Mouse (Mus musculus) forebrain, embryonic 10.5 days (tissue): ENCODE measurements at regions not wholly inside any gene's neighbourhood (a gene's known extent, or its start where the extent isn't known, plus 50 kb on each side); places are given as distances from the start of the nearest gene placed in this dataset.

ENCODE experiments used
- DNase-seq: peaks from one replicate; pipeline ENCODE4 v3.0.0-alpha.2; 2017; ENCODE audit warnings: low spot score; ENCODE audit errors: extremely low spot score
- H3K27ac ChIP-seq: fragments of 300-500 bp; sonication (generic); 2 replicates; pipeline ENCODE4 v1.5.1; 2016; ENCODE audit warnings: mild to moderate bottlenecking
- H3K27me3 ChIP-seq: fragments of 300-500 bp; sonication (generic); 2 replicates; pipeline ENCODE4 v1.6.1; 2016; ENCODE audit warnings: mild to moderate bottlenecking; ENCODE audit not compliant: poor library complexity, severe bottlenecking
- H3K36me3 ChIP-seq: fragments of 300-500 bp; sonication (generic); replicated peaks from 2 replicates; pipeline ENCODE4 v1.6.1; 2016; ENCODE audit warnings: mild to moderate bottlenecking, moderate library complexity
- H3K4me1 ChIP-seq: fragments of 300-500 bp; sonication (generic); 2 replicates; pipeline ENCODE4 v1.6.1; 2016
- H3K4me3 ChIP-seq: fragments of 300-500 bp; sonication (generic); 2 replicates; pipeline ENCODE4 v1.5.1; 2016; ENCODE audit warnings: mild to moderate bottlenecking, moderate library complexity
- H3K9me3 ChIP-seq: fragments of 300-500 bp; sonication (generic); 2 replicates; pipeline ENCODE4 v1.6.1; 2016; ENCODE audit warnings: mild to moderate bottlenecking, moderate library complexity
- WGBS: fragments of 180-500 bp; shearing (Covaris S2); methylation state at CpG from one replicate; pipeline ENCODE4 v1.1.7; 2016; 5-methylcytosine and 5-hydroxymethylcytosine counted together

- 91% methylated on average over 5 of the region's 5 CpGs for WGBS
- H3K9me3 ChIP-seq, result no peaks in the 10 kb centered on the region
- H3K27me3 ChIP-seq, result no peaks in the 10 kb centered on the region
- DNase-seq, result no peak
- H3K4me3 ChIP-seq, result no peak overlapping the region
- no peaks in the 10 kb centered on the region for H3K4me1 ChIP-seq
- H3K36me3 ChIP-seq, result no peaks in the 10 kb centered on the region
- no peak overlapping the region for H3K27ac ChIP-seq
These were observed 55.9 kb downstream of the Hdgfl1 start for GRCm38 (mm10) chr13:26714056-26714455.

- H3K4me1 ChIP-seq, result peaks cover 9% of the 10 kb centered on the region; the same call in 1 of the 2 replicates
- no peak for DNase-seq
- WGBS, result 30% methylated on average over 4 of the region's 4 CpGs
These were observed 70.8 kb downstream of the Hdgfl1 start for GRCm38 (mm10) chr13:26699062-26699684.

GRCm38 (mm10) chr13:26659471-26659870 is 110.5 kb downstream of the Hdgfl1 start:
- DNase-seq, result no peak
- WGBS, result 83% methylated on average over 2 of the region's 2 CpGs
- H3K36me3 ChIP-seq, result no peaks in the 10 kb centered on the region
- no peak overlapping the region for H3K27ac ChIP-seq
- no peak overlapping the region for H3K4me3 ChIP-seq
- peaks cover 13% of the 10 kb centered on the region for H3K4me1 ChIP-seq
- no peaks in the 10 kb centered on the region for H3K9me3 ChIP-seq
- no peaks in the 10 kb centered on the region for H3K27me3 ChIP-seq

More at GRCm38 (mm10) chr13:26699062-26699684, 70.8 kb downstream of the Hdgfl1 start:
- Histone ChIP-seq H3K9me3 (no peaks in the 10 kb centered on the region), H3K27me3 (no peaks in the 10 kb centered on the region), H3K4me3 (no peak overlapping the region), H3K36me3 (no peaks in the 10 kb centered on the region), H3K27ac (no peak overlapping the region)

GRCm38 (mm10) chr13:26657010-26657611 is 112.9 kb downstream of the Hdgfl1 start:
- H3K27ac ChIP-seq, result peak overlapping the region; percentile 35; the same call in 1 of the 2 replicates
- H3K9me3 ChIP-seq, result no peaks in the 10 kb centered on the region
- WGBS, result 74% methylated on average over 1 of the region's 1 CpGs
- H3K4me1 ChIP-seq, result peaks cover 13% of the 10 kb centered on the region
- H3K36me3 ChIP-seq, result no peaks in the 10 kb centered on the region
- H3K27me3 ChIP-seq, result no peaks in the 10 kb centered on the region
- DNase-seq, result no peak
- no peak overlapping the region for H3K4me3 ChIP-seq
